8 mouse cellular contexts compared by ENCODE assay signal in genomic region chr11:69934169-69934568, GRCm38 (mm10). TPM values are rescaled to one million over a fixed set of nuclear protein-coding genes. Genes with fewer than 3 reads are reported as not detected.
DNase-seq lines count a peak whose midpoint lies in the region; ATAC-seq and TF ChIP-seq lines count a peak whose summit lies in the region.

No protein-coding gene starts in this region.

- no peak overlapping the region for H3K27ac ChIP-seq in ES-Bruce4 (ENCODE audit: insufficient read depth, low read length)
- H3K27ac ChIP-seq in forebrain, embryonic 13.5 days, result no peak overlapping the region
- no peak overlapping the region for H3K27ac ChIP-seq in lung, embryonic 15.5 days

- no peaks in the 10 kb centered on the region for H3K9me3 ChIP-seq in ES-Bruce4 (replicated peaks; ENCODE audit: control insufficient read depth, insufficient read depth, low read length, poor library complexity, severe bottlenecking)
- H3K9me3 ChIP-seq in forebrain, embryonic 13.5 days (replicated peaks), result no peaks in the 10 kb centered on the region
- H3K9me3 ChIP-seq in lung, embryonic 15.5 days, result no peaks in the 10 kb centered on the region

- 1% methylated on average over 18 of the region's 18 CpGs for WGBS in forebrain, embryonic 13.5 days
- WGBS in lung, embryonic 15.5 days, result 0% methylated on average over 18 of the region's 18 CpGs

- no peak for TF ChIP-seq POLR2A in ES-Bruce4 (IDR thresholded peaks at IDR 0.05; ENCODE audit: insufficient read depth, low read length)

- 0 out of 2 replicates have a peak, but pooled peaks have one; percentile 12 for ATAC-seq in cerebellum, adult (ENCODE audit: insufficient number of reproducible peaks, low FRiP score, low TSS enrichment)
- ATAC-seq in forebrain, embryonic 13.5 days, result peak; percentile 71
- ATAC-seq in lung, embryonic 15.5 days (ENCODE audit: borderline replicate concordance, extremely low read depth, low FRiP score, low TSS enrichment), result peak; percentile 53; the same call in 1 of the 2 replicates

- TF ChIP-seq CTCF in ES-Bruce4 (IDR thresholded peaks at IDR 0.05; ENCODE audit: low read depth, low read length), result peak; percentile 85

- peaks cover 9% of the 10 kb centered on the region for H3K4me1 ChIP-seq in ES-Bruce4 (ENCODE audit: control insufficient read depth, insufficient read depth, low read length)
- peaks cover 25% of the 10 kb centered on the region for H3K4me1 ChIP-seq in forebrain, embryonic 13.5 days
- H3K4me1 ChIP-seq in lung, embryonic 15.5 days, result peaks cover 34% of the 10 kb centered on the region

- intact Hi-C loops in heart, postnatal 14 days (cut with DNase I), result loop anchor here (1.0 to 10.0 kb wide), 3 partner anchors 14 to 281 kb away; partner anchors contain the start of genes Slc16a11 and Slc2a4

- H3K27me3 ChIP-seq in ES-Bruce4 (ENCODE audit: control insufficient read depth, insufficient read depth, low read length, poor library complexity, severe bottlenecking), result no peaks in the 10 kb centered on the region
- peaks cover 43% of the 10 kb centered on the region for H3K27me3 ChIP-seq in forebrain, embryonic 13.5 days
- peaks cover 40% of the 10 kb centered on the region for H3K27me3 ChIP-seq in lung, embryonic 15.5 days

- TF ChIP-seq EP300 in ES-Bruce4 (IDR thresholded peaks at IDR 0.05; ENCODE audit: insufficient read depth, low read depth, low read length), result no peak

- DNase-seq in heart, postnatal 14 days, result peak; percentile 95 to 98
- DNase-seq in layer of hippocampus, adult 11-12 months (ENCODE audit: low spot score), result peak; percentile 91
- DNase-seq in ovary, adult 18-20 months (ENCODE audit: low spot score), result peak; percentile 73
- DNase-seq in thymus, postnatal 0 days (ENCODE audit: low spot score), result peak; percentile 89

- peak overlapping the region; percentile 100 for H3K4me2 ChIP-seq in forebrain, embryonic 13.5 days
- H3K4me2 ChIP-seq in lung, embryonic 15.5 days, result peak overlapping the region; percentile 99

- no peaks in the 10 kb centered on the region for H3K36me3 ChIP-seq in ES-Bruce4 (ENCODE audit: control insufficient read depth, insufficient read depth, low read length, poor library complexity, severe bottlenecking)
- H3K36me3 ChIP-seq in forebrain, embryonic 13.5 days (ENCODE audit: poor library complexity, severe bottlenecking), result no peaks in the 10 kb centered on the region
- H3K36me3 ChIP-seq in lung, embryonic 15.5 days, result no peaks in the 10 kb centered on the region

- peak overlapping the region; percentile 42 for H3K9ac ChIP-seq in ES-Bruce4 (ENCODE audit: low read depth, poor library complexity, severe bottlenecking)
- H3K9ac ChIP-seq in forebrain, embryonic 13.5 days, result peak overlapping the region; percentile 43; the same call in 1 of the 2 replicates
- H3K9ac ChIP-seq in lung, embryonic 15.5 days, result no peak overlapping the region

- H3K4me3 ChIP-seq in ES-Bruce4 (ENCODE audit: low read depth, low read length), result peak overlapping the region; percentile 59
- peak overlapping the region; percentile 21 for H3K4me3 ChIP-seq in forebrain, embryonic 13.5 days
- H3K4me3 ChIP-seq in lung, embryonic 15.5 days, result peak overlapping the region; percentile 15

RNA-seq across cellular contexts. Expression of gene Ybx2, which starts 1.4 kb away (rescaled TPM):
- 55.2 and 57.2 TPM in 2 replicates for polyA plus RNA-seq in ES-Bruce4 (2011; ENCODE audit: insufficient read depth, insufficient read length, low read depth, missing spikeins)
- polyA plus RNA-seq in forebrain, embryonic 13.5 days (2015; fragmentation: Nextera tagmentation; extraction: Ambion mirVana), result 4.5 and 6.0 TPM in 2 replicates
- 10 to 100 TPM; 14.4 to 21.8 TPM for total RNA-seq in heart, postnatal 14 days (2021)
- 2.8 and 3.0 TPM in 2 replicates for polyA plus RNA-seq in lung, embryonic 15.5 days (2015; fragmentation: Nextera tagmentation; extraction: Ambion mirVana)
- polyA plus RNA-seq in thymus, postnatal 0 days (2015; fragmentation: Nextera tagmentation; extraction: Ambion mirVana), result 2.6 and 3.6 TPM in 2 replicates

RNA-seq across cellular contexts. Expression of gene Eif5a, which starts 12.4 kb away (rescaled TPM):
- 1,015 and 1,063 TPM in 2 replicates for polyA plus RNA-seq in ES-Bruce4 (2011; ENCODE audit: insufficient read depth, insufficient read length, low read depth, missing spikeins)
- polyA plus RNA-seq in forebrain, embryonic 13.5 days (2015; fragmentation: Nextera tagmentation; extraction: Ambion mirVana), result 1,467 and 1,510 TPM in 2 replicates
- 100 to 1,000 TPM; 434 to 455 TPM for total RNA-seq in heart, postnatal 14 days (2021)
- polyA plus RNA-seq in lung, embryonic 15.5 days (2015; fragmentation: Nextera tagmentation; extraction: Ambion mirVana), result 1,673 and 1,693 TPM in 2 replicates
- polyA plus RNA-seq in thymus, postnatal 0 days (2015; fragmentation: Nextera tagmentation; extraction: Ambion mirVana), result 2,117 and 2,260 TPM in 2 replicates

RNA-seq across cellular contexts. Expression of gene Slc2a4, which starts 13.8 kb away (rescaled TPM):
- 2.7 and 3.2 TPM in 2 replicates for polyA plus RNA-seq in ES-Bruce4 (2011; ENCODE audit: insufficient read depth, insufficient read length, low read depth, missing spikeins)
- 9.3 and 12.6 TPM in 2 replicates for polyA plus RNA-seq in forebrain, embryonic 13.5 days (2015; fragmentation: Nextera tagmentation; extraction: Ambion mirVana)
- total RNA-seq in heart, postnatal 14 days (2021), result 100 to 1,000 TPM; 206 to 234 TPM
- 18.0 and 20.6 TPM in 2 replicates for polyA plus RNA-seq in lung, embryonic 15.5 days (2015; fragmentation: Nextera tagmentation; extraction: Ambion mirVana)
- polyA plus RNA-seq in thymus, postnatal 0 days (2015; fragmentation: Nextera tagmentation; extraction: Ambion mirVana), result 11.7 and 11.9 TPM in 2 replicates

RNA-seq across cellular contexts. Expression of gene Gps2, which starts 20.5 kb away (rescaled TPM):
- 23.9 and 24.4 TPM in 2 replicates for polyA plus RNA-seq in ES-Bruce4 (2011; ENCODE audit: insufficient read depth, insufficient read length, low read depth, missing spikeins)
- 90.1 and 93.2 TPM in 2 replicates for polyA plus RNA-seq in forebrain, embryonic 13.5 days (2015; fragmentation: Nextera tagmentation; extraction: Ambion mirVana)
- total RNA-seq in heart, postnatal 14 days (2021), result 10 to 100 TPM; 28.8 to 30.6 TPM
- 81.7 and 82.2 TPM in 2 replicates for polyA plus RNA-seq in lung, embryonic 15.5 days (2015; fragmentation: Nextera tagmentation; extraction: Ambion mirVana)
- polyA plus RNA-seq in thymus, postnatal 0 days (2015; fragmentation: Nextera tagmentation; extraction: Ambion mirVana), result 94.8 and 106 TPM in 2 replicates

RNA-seq across cellular contexts. Expression of gene Cldn7, which starts 30.4 kb away (rescaled TPM):
- polyA plus RNA-seq in ES-Bruce4 (2011; ENCODE audit: insufficient read depth, insufficient read length, low read depth, missing spikeins), result 106 and 144 TPM in 2 replicates
- 0.59 and 1.4 TPM in 2 replicates for polyA plus RNA-seq in forebrain, embryonic 13.5 days (2015; fragmentation: Nextera tagmentation; extraction: Ambion mirVana)
- total RNA-seq in heart, postnatal 14 days (2021), result under 1 TPM in 1 of 2 experiments, not detected in 1; 0.48 TPM
- polyA plus RNA-seq in lung, embryonic 15.5 days (2015; fragmentation: Nextera tagmentation; extraction: Ambion mirVana), result 154 and 170 TPM in 2 replicates
- polyA plus RNA-seq in thymus, postnatal 0 days (2015; fragmentation: Nextera tagmentation; extraction: Ambion mirVana), result 14.4 and 14.8 TPM in 2 replicates

Comparison
In these comparisons a context has a peak if more than half of its experiments do, and no peak if none do; other contexts are left out.
1. ATAC-seq: peak in every context shown above with its lines; median percentile 71 in forebrain, embryonic 13.5 days; 53 in lung, embryonic 15.5 days; 12 in cerebellum, adult.